Mouse (Mus musculus) thymus, adult 2 months (tissue): ENCODE measurements at regions not wholly inside any gene's neighbourhood (a gene's known extent, or its start where the extent isn't known, plus 50 kb on each side); places are given as distances from the start of the nearest gene placed in this dataset.

ENCODE experiments used
- CTCF ChIP-seq: fragments of 200-500 bp; IDR thresholded peaks from 2 replicates; pipeline ENCODE4 v1.5.1; 2012; ENCODE audit warnings: mild to moderate bottlenecking, control low read depth, low read length, moderate library complexity, borderline replicate concordance; ENCODE audit not compliant: control insufficient read depth, poor library complexity, insufficient read depth; ENCODE audit errors: extremely low read depth
- POLR2A ChIP-seq: fragments of 200-500 bp; IDR thresholded peaks from 2 replicates; pipeline ENCODE4 v1.6.1; 2012; ENCODE audit warnings: mild to moderate bottlenecking, low read length, control low read depth, moderate library complexity; ENCODE audit not compliant: control insufficient read depth, poor library complexity, insufficient read depth; ENCODE audit errors: extremely low read depth

DNA sequence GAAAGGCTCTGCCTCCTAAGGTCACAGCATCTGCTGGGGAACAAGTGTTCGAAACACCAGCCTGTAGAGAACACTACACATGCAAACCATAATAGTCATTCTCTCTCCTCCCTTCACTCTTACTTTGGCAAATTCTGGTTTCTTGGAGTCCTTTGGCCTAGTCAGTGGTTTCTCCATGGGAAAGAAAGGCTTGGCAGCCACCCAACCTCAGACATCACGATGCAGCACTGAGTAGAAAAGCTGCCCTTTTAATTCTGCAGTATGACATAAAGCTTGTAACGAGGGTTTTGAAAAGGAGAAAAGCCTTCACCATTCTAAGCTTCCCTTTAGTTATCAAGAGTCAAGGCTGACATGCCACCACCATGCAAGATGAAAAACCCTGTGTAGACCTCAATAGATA, 284.2 kb downstream of the Pik3r1 start:
- TF ChIP-seq POLR2A = no peak
- no peak for TF ChIP-seq CTCF
